Mouse (Mus musculus): ENCODE measurements at regions not wholly inside any gene's neighbourhood (a gene's known extent, or its start where the extent isn't known, plus 50 kb on each side); places are given as distances from the start of the nearest gene placed in this dataset.

- intact Hi-C loops (cut with DNase I): loop anchor here (5.0 kb wide), 1 partner anchor 533 kb away; no protein-coding TSS in a partner anchor
- H3K27ac ChIP-seq: no peak overlapping the region
- no peak overlapping the region for H3K4me3 ChIP-seq
- TF ChIP-seq CTCF (IDR thresholded peaks at IDR 0.05): no peak
- DNase-seq: no peak
Measured at GRCm38 (mm10) chr8:92064971-92065370, 263.1 kb upstream of the Irx3 start.

DNA sequence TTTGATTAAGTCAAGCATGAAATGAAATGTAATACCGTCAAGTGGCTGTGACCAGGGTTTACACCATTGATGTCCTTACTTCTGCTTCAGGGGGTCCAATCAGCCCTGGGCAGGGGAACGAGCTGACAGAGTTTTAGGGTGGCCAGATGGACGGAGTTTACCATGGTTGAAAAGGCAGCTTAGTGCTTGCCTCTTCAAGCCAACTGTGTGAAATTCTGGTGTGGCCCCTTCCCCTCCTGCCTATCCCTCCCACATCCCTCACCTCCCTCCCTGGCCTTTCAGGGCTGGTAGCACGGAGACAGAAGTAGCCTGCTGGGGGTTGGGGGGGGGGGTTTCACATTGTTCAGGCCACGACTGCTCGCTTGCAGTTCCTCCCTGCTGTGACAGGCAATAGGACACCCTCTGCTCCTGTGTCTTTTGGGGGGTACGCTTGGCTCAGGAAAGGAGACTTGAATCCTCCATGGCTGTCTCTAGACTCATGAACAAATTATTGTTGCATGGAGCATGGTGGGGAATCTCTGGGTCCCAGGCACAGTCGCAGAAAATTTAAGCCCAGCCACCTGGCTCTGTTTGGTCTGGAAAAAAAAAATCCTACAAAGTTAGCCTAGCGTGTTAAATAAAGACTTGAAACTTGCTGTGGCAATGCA is 262.4 kb upstream of the Irx3 start:
- H3K27ac ChIP-seq: no peak overlapping the region
- no peak overlapping the region for H3K4me3 ChIP-seq
- intact Hi-C loops (cut with DNase I): loop anchor here (5.0 kb wide), 1 partner anchor 532 kb away; no protein-coding TSS in a partner anchor
- TF ChIP-seq CTCF (IDR thresholded peaks at IDR 0.05): no peak
- no peak for DNase-seq

DNA sequence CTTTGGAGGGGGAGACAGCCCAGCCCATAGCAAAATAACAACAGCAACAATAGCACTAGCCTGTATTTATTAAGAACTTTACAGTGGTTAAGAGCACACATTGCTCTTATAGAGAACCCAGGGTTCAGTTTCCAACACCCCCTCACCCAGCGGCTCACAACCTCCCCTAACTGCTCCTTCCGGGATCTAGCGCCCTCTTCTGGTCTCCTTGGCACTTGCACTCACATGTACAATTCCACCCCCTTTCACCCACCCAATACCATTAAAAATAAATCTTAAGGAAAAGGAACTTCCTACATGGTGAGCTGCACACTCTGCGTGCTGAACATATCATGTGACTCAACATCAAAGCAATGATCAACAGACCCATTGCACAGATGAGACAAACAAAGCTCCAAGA is 261.5 kb upstream of the Irx3 start:
- peak; percentile 46 for TF ChIP-seq CTCF (IDR thresholded peaks at IDR 0.05)

DNA sequence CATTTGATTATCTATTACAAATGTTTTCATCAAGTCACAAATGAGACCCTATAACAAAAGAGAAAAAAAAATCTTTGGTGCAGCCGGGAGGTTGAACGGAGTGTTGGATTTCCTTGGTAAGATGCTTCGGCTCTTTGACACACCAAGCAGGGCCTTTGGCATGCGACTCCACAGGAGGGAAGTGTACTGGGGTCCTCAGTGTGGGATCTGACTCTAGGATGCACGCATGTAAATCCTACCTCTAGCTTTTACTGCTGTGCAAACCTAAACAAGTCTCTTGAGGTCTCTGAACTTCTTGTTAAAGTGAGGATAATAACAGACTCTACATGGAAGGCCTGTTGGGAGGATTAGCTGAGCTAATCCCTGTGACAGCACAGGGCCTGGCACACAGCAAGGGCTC is 257.6 kb upstream of the Irx3 start:
- Histone ChIP-seq H3K4me3 (no peak overlapping the region), H3K27ac (no peak overlapping the region)
- TF ChIP-seq CTCF (IDR thresholded peaks at IDR 0.05): no peak
- no peak for DNase-seq
- intact Hi-C loops (cut with DNase I): no loop called here

More for the DNA sequence above, 261.5 kb upstream of the Irx3 start:
- H3K4me3 ChIP-seq: no peak overlapping the region
- intact Hi-C loops (cut with DNase I): loop anchor here (5.0 kb wide), 1 partner anchor 531 kb away; no protein-coding TSS in a partner anchor
- no peak overlapping the region for H3K27ac ChIP-seq
- no peak for DNase-seq

DNA sequence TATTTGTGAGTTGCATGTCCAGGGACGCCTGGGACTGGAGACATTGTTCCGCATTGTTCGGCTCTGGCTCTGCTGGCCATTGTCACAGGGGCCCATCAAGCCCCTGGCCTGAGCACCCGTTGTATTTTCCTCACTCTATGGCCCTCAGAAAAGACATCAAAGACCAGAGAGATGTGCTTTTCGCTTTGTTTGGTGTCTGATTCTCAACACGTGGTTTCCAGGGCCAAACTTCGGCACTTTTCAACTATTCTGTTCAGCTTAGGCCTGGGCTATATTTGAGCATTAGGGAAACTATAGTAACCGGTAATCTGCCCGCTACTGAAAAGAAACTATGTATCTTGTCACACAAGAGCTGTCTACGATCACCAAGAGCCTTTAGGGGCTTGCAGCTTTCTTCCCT is 257.1 kb upstream of the Irx3 start:
- Histone ChIP-seq H3K27ac (no peak overlapping the region), H3K4me3 (no peak overlapping the region)
- no peak for TF ChIP-seq CTCF (IDR thresholded peaks at IDR 0.05)
- intact Hi-C loops (cut with DNase I): no loop called here
- no peak for DNase-seq

- no peak for DNase-seq
- Histone ChIP-seq H3K4me3 (no peak overlapping the region), H3K27ac (no peak overlapping the region)
- intact Hi-C loops (cut with DNase I): no loop called here
- no peak for TF ChIP-seq CTCF (IDR thresholded peaks at IDR 0.05)
Measured at GRCm38 (mm10) chr8:92057857-92058256, 256.0 kb upstream of the Irx3 start.

DNA sequence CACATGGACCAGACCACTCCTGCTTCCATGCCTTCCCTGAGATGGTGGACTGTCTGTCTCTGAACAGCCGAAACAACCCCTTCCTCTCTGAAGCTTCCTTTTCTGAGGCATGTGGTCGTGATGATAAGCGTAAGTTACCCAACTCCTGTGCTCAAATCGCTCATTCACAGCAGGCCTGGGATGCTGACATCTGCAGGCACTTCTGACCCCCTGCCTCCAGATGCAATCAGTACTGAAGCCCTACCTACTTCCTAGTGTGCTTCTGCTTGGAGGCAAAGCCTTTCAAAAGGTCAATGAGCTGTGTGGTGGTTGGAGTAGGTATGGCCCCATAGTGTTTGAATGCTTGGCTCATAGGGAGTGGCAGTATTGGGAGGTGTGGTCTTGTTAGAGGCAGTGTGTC is 253.7 kb upstream of the Irx3 start:
- TF ChIP-seq CTCF (IDR thresholded peaks at IDR 0.05): no peak
- Histone ChIP-seq H3K4me3 (no peak overlapping the region), H3K27ac (no peak overlapping the region)
- DNase-seq: no peak
- intact Hi-C loops (cut with DNase I): no loop called here

GRCm38 (mm10) chr8:92044695-92045094 is 242.8 kb upstream of the Irx3 start:
- intact Hi-C loops (cut with DNase I): no loop called here
- no peak overlapping the region for H3K27ac ChIP-seq
- no peak overlapping the region for H3K4me3 ChIP-seq
- no peak for TF ChIP-seq CTCF (IDR thresholded peaks at IDR 0.05)
- no peak for DNase-seq

DNA sequence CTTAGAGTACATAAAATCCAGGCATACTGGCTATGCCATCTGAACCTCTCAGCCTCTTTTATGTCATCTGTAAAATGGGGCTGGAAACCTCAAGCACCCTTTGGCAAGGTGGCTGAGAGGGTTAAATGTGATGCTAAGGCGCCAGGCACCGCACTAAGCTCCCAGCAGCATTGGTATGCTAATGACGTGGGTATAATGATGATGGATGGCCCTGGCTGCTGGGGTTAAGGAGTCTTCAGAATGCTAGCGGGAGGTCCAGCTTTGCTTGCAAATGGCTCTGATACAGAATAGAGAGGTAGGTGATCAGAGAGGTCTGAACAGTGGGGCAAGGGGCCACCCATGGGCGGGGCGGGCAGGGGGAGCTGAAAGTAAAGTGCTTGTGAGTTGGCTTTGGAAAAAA is 241.1 kb upstream of the Irx3 start:
- TF ChIP-seq CTCF (IDR thresholded peaks at IDR 0.05): no peak
- H3K27ac ChIP-seq: no peak overlapping the region

GRCm38 (mm10) chr8:92029954-92030353 is 228.1 kb upstream of the Irx3 start:
- H3K27ac ChIP-seq: no peak overlapping the region
- intact Hi-C loops (cut with DNase I): no loop called here
- no peak overlapping the region for H3K4me3 ChIP-seq
- no peak for TF ChIP-seq CTCF (IDR thresholded peaks at IDR 0.05)
- DNase-seq: no peak

More for the DNA sequence above, 241.1 kb upstream of the Irx3 start:
- no peak overlapping the region for H3K4me3 ChIP-seq
- intact Hi-C loops (cut with DNase I): no loop called here
- DNase-seq: no peak

- DNase-seq: no peak
- no peak overlapping the region for H3K27ac ChIP-seq
- no peak for TF ChIP-seq CTCF (IDR thresholded peaks at IDR 0.05)
- intact Hi-C loops (cut with DNase I): no loop called here
- H3K4me3 ChIP-seq: no peak overlapping the region
Measured at GRCm38 (mm10) chr8:92029516-92029915, 227.6 kb upstream of the Irx3 start.

- no peak for DNase-seq
- no peak for TF ChIP-seq CTCF (IDR thresholded peaks at IDR 0.05)
- Histone ChIP-seq H3K4me3 (no peak overlapping the region), H3K27ac (no peak overlapping the region)
- intact Hi-C loops (cut with DNase I): no loop called here
Measured at GRCm38 (mm10) chr8:92028308-92028707, 226.4 kb upstream of the Irx3 start.

DNA sequence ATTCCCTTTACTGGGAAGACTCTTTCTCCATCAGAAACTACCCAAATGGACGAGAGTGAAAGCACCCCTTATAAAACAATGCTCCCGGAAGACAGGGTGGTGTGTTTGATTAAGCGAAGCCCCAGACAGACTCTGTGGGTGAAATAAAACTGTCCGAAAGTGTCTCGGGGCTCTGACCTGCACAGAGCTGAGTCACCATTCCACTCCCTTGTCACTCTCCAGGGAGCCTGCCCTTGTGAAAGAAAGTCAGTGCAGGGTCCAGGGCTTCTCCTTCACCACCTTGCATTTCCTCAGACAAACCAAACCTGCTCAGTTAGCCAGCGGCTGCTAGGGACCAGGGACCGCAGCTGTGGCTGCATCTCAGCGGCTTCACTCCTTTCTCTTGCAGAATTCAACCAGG is 222.3 kb upstream of the Irx3 start:
- intact Hi-C loops (cut with DNase I): no loop called here
- no peak for TF ChIP-seq CTCF (IDR thresholded peaks at IDR 0.05)
- H3K4me3 ChIP-seq: no peak overlapping the region
- no peak for DNase-seq
- H3K27ac ChIP-seq: no peak overlapping the region

DNA sequence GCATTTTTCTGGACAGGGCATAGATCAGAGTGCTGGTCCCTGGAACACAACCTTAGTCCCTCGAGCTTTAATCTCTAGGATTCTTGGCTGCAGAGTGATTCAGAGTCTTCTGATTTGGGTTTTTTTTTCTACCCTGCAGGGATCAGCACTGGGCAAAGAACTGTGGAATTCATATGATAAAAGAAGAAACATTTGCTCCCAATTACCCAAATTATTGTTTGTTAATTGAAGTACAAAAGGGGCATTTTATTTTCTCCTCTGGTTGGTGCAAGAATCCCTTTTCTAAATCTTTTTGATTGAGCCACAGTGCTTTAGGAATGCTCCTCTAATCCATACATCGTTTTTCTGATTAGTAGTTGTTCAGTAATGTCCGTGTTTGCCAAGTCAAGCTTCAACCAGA is 219.7 kb upstream of the Irx3 start:
- Histone ChIP-seq H3K27ac (no peak overlapping the region), H3K4me3 (no peak overlapping the region)
- intact Hi-C loops (cut with DNase I): no loop called here
- TF ChIP-seq CTCF (IDR thresholded peaks at IDR 0.05): no peak
- no peak for DNase-seq
